Mouse (Mus musculus): Measurements from ENCODE around the gene Xpr1.
A peak's percentile ranks its signal among the peaks of the same experiment; 100 is the strongest.

Gene Xpr1

GRCm38 (mm10) chr1:155416701-155417677 lies at the start of gene Xpr1:
Gene Xpr1, minus strand, starts transcription at chr1:155417415.
- DNase-seq (ENCODE audit: extremely low read depth, low read depth, low spot score) = no peak

- DNase-seq (ENCODE audit: extremely low read depth, low read depth, low spot score) = no peak
These were observed 46.2 kb upstream of the Xpr1 start for GRCm38 (mm10) chr1:155463442-155463841.

GRCm38 (mm10) chr1:155462582-155462981 lies 45.4 kb upstream of the Xpr1 start:
- no peak for DNase-seq (ENCODE audit: extremely low read depth, low read depth, low spot score)

DNA sequence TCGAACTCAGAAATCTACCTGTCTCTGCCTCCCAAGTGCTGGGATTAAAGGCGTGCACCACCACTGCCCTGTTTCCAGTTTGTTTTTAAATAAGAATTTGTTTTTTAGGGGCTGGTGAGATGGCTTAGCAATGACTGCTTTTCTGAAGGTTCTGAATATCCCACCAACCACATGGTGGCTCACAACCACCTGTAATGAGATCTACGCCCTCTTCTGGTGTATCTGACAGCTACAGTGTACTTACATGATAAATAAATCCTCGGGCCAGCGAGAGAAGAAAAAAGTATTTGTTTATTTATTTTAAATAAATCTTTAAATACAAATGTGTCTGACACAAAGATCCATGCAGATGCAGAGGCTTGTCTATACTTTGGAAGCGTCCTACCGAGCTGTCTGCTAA lies 40.3 kb upstream of the Xpr1 start:
- DNase-seq (ENCODE audit: extremely low read depth, low read depth, low spot score) = no peak

DNA sequence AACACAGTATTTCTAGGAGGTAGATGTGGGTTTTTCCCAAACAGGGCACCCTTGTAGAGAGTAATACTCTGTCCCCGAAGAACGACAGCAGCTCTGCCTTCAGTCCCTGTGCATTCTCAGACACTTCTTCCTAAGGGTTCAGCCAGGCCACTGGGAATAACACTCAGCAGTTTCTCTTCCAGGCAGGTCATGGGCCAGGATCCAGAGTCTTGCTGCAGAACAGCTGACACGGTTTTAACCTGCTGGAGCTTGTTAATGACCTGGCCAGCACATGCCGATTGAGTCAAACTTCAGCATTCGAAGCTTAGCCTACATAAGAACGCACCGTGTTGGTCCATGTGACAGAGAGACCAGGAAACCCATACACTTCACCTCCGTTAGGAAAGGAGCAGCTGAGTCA lies 36.0 kb upstream of the Xpr1 start:
- DNase-seq (ENCODE audit: extremely low read depth, low read depth, low spot score) = peak; percentile 25

DNA sequence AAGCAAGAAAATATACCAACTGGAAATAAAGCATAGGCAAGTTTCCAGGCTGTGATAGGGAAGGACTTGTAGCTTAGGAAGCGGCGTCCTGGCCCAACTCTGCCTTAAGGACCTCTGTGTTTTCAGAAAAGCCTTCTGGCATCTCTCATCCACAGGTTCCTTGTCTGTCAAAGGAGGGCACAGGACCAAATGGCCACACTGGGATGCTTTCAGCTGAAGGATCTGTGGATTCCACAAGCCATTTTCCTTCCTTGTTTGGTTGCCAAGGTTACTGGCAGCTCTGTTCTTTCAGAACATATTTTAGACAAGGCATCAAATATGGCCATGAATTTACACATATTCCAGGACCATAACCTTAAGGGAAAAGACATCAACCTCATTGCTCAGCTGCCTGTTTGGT lies 31.7 kb upstream of the Xpr1 start:
- no peak for DNase-seq (ENCODE audit: extremely low read depth, low read depth, low spot score)

GRCm38 (mm10) chr1:155447277-155447676 lies 30.1 kb upstream of the Xpr1 start:
- DNase-seq (ENCODE audit: extremely low read depth, low read depth, low spot score) = no peak

DNA sequence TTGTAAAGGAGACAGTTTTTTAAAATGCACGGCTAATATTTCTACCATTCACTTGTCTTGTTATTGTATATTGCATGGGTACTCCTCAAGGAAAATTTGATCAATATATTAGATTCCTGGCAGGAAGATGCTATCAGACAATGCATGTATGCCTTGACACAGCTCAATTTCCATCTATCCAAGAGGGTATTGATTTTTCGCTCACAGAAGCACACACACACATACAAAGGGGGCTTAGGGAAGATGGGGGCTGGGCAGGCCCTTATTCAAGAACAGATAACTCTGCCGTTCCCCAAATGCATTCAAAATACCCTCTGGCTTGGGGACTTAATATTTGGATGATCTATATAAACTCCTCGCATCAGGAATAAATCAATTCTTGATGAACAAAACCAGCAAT lies 25.9 kb upstream of the Xpr1 start:
- no peak for DNase-seq (ENCODE audit: extremely low read depth, low read depth, low spot score)

GRCm38 (mm10) chr1:155442521-155443001 lies 25.3 kb upstream of the Xpr1 start:
- DNase-seq (ENCODE audit: extremely low read depth, low read depth, low spot score) = no peak

DNA sequence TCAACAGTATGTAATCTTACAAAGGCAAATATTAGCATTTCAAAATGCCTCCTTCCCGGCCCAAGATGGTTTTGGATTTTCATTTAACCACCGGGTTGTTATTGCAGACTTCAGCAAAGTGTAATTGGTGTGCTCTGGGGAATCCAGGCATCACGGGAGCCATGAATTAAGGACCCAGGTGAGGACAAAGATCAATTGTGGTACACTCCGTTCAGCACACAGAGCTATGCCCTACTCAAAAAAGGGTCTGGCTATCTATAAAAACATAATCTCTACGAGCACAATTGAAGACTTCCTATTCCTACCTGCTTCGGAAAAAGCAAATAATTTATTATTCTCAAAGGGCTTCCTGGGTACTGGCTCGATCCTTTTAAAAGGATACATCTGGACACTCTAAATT lies 22.3 kb upstream of the Xpr1 start:
- no peak for DNase-seq (ENCODE audit: extremely low read depth, low read depth, low spot score)

DNA sequence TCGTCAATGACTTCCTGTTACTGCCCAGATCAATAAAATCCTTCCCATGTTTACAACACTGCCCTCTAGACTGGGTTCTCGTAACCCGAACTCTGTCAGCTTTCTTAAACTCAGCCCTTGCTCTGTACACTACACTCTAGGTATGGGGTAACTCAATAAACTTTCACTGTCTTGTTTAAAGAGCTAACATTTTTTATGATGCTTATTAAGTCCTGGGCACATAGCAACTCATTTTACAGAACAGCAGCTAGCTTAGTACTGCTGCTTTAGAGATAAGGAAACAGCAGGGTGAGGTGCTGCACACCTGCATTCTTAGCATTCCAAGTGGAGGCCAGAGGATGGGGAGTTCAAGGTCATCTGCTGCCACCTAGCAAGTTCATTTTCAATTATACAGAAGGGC lies 21.3 kb upstream of the Xpr1 start:
- no peak for DNase-seq (ENCODE audit: extremely low read depth, low read depth, low spot score)

- no peak for DNase-seq (ENCODE audit: extremely low read depth, low read depth, low spot score)
These were observed 12.1 kb upstream of the Xpr1 start for GRCm38 (mm10) chr1:155429304-155429703.

DNA sequence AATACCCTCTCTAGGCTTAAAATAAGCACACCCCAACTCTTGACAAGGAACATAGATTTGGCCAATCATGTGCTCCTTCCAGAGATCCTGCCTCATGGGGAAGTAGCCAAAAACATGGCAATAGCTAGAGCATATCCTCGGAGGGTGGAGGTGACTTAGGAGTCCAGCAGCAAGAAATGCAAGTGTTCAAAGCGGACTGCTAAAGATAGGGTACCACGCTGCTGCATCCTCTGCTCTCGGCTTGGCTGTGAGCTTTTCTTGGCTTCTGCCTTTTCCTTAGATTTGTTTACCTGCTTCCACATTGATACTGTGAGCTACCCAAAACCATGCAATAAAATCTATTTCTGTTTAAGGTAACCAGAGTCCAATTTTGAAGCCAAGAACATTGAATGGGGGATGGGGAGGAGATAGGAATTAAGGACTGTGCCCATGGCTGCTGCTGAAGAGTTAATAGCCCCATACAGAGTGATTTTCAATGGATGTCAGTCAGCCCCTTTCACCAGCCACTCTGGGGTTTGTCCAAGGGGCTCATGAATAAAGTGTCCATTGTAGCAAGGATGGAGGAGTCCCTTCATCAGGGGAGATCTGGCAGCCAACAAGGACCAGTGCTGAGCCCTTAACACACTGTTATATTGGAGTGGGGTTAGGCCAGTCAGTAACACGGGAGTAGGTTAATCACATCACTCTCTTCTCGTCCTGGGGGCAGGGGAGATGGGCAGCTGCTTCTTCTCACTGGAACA lies 10.1 kb upstream of the Xpr1 start:
- no peak for DNase-seq (ENCODE audit: extremely low read depth, low read depth, low spot score)

- no peak for DNase-seq (ENCODE audit: extremely low read depth, low read depth, low spot score)
These were observed 8.6 kb upstream of the Xpr1 start for GRCm38 (mm10) chr1:155425743-155426315.

DNA sequence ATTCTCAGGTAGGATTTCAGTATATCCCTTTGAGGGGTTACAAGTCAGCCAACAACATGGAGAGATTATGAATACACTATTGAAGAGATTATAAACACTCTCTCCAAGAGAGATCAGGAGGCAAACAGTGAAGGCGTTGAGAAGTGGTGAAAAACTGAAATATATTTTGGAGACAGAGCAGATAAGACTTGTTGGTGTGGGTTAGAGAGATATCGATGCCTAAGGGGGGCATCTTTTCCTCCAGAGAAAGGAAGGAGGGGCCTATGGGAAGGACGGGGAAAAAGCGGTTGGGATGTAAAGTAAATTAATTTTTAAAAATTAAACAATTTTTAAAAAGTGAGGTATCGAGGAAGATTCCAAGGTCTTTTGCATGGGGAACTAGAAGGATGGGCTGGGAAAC lies 8.1 kb upstream of the Xpr1 start:
- DNase-seq (ENCODE audit: extremely low read depth, low read depth, low spot score) = no peak

DNA sequence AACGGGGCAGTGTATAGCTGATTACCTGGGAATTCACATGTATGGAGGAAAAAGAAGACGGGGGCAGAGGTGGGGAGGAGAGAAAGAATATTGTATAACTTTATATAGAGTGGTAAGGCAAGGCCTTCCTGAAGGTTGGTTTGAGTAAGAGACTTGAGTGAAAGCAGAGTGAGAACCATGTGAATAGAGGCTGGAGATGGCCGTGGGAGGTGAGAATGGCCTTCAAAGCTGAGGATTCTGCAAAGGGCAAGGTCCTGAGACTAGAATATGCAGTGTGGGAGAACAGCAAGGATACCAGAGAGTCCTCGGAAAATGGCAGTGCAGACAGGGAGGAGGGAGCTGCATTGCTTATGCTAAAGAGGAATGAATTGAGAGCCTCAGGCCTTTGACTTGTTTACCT lies 6.6 kb upstream of the Xpr1 start:
- DNase-seq (ENCODE audit: extremely low read depth, low read depth, low spot score) = no peak

GRCm38 (mm10) chr1:155422022-155422421 lies 4.8 kb upstream of the Xpr1 start:
- DNase-seq (ENCODE audit: extremely low read depth, low read depth, low spot score) = no peak

GRCm38 (mm10) chr1:155416147-155416700 lies 991 bp downstream of the Xpr1 start:
- DNase-seq (ENCODE audit: extremely low read depth, low read depth, low spot score) = no peak

GRCm38 (mm10) chr1:155415421-155415820 lies 1.8 kb downstream of the Xpr1 start:
- no peak for DNase-seq (ENCODE audit: extremely low read depth, low read depth, low spot score)

DNA sequence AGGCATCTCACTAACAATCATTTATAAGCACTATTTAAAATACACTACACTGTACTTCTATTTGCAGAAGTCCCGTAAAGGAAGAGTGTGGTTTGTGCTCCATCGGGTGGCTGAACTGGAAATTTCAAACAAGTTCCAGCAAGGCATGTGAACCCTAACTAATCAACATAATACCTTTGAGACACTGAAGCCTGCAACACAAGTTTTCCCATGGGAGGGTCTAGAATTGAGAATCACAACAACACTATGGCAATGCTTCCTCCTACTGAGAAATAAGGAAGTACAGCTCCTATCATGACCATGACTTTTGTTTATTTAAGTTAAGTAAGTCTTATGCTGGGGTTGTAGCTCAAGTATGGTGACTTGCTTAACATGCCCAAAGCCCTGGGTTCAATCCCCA lies 4.5 kb downstream of the Xpr1 start:
- DNase-seq (ENCODE audit: extremely low read depth, low read depth, low spot score) = no peak

DNA sequence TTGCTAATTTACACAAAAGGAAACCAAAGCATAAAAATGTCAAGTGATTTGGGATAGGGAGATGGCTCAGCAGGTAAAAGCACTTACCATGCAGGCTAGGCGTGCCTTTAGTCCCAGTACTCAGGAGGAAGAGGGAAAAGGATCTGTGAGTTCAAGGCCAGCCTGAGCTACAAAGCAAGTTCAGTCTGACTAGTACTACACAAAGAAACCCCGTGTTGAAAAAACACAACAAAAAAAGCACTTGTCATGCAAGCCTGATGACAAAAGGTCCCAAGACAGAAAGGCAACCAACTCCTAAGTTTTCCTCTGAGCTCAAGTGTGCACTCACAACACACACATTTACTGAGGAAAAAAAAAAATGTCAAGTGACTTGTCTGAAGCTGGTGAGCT lies 8.6 kb downstream of the Xpr1 start:
- DNase-seq (ENCODE audit: extremely low read depth, low read depth, low spot score) = no peak
